Mouse (Mus musculus): ENCODE results near the gene AC170998.1. TPM values are rescaled to one million over a fixed set of nuclear protein-coding genes. Genes with fewer than 3 reads are reported as not detected.
A peak's percentile ranks its signal among the peaks of the same experiment; 100 is the strongest.

AC170998.1 gene
- 1 to 10 TPM; 2.0 to 3.4 TPM for total RNA-seq (2021)

DNA sequence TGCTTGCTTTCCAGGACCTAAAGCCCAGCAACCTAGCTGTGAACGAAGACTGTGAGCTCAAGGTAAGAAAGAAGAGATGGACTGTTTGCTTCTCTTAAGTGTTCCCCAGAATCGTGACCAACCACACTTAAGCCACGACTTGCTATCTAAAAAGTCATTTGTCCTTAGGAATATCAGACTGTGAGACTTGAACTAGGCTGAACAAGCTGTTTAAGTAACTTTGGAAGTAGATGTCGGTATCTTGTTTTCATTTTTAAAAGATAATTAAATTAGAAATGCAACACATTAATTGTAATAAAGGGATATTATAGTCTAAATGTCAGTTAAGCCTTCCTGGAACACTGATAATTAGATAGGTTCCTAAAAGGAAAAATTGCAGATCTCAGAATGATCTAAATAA, at the start of gene AC170998.1:
Gene AC170998.1 (plus strand): TSS at position 301 of the 400 bp plus-strand sequence.
- DNase-seq = no peak
- intact Hi-C loops (cut with DNase I) = no loop called here

DNA sequence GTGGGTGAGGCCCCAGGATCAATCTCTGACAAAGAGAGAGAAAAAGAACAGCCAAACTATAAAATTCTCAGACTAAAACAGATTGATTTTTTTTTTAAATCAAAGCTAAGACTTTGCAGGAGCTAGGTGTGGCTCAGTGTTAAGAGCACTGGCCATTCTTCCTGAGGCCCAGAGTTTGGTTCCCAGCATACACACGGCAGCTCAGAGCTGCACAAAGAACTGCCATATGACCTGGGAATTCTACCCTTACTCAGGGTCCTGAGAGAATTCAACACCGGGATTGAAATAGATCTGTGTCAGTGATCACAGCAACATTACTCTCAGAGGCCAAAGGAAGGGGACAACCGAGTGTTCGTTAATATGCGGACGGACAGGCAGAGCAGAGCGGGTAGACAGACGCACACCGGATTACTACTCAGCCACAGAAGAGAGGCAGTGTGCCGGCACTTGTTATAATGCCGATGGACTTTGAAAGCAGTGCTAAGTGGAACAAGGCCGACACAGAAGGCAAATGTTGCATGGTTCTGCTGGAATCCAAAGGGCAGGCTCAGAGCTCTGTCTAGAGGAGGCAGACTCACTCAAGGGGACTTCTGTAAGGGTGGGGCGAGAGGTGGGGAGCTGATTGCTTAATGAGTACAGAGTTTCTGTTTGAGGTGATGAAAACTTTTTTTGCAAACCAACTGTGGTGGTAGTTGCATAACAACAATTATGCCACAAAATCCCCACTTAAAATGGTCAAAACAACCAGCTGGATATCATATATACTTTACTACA, 43.4 kb upstream of the AC170998.1 start:
- intact Hi-C loops (cut with DNase I) = no loop called here
- DNase-seq = no peak

DNA sequence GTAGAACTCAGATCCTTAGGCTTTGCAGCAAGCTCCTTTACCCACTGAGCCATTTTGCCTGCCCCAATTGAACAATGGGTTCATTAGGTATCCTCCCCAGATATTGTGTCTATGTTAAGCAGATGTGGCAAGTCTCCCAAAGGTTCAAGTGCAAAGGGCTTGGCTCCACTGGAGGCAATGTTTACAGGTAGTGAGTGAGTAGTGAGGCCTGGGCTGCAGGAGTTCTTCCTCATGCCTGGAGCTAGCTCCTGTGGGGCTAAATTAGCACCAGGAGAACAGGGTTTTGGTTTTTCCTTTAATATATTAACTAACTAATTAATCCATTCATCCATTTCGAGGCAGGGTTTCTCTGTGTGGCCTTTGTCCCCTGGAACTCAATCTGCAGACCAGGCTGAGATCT, 42.3 kb upstream of the AC170998.1 start:
- intact Hi-C loops (cut with DNase I) = no loop called here

DNA sequence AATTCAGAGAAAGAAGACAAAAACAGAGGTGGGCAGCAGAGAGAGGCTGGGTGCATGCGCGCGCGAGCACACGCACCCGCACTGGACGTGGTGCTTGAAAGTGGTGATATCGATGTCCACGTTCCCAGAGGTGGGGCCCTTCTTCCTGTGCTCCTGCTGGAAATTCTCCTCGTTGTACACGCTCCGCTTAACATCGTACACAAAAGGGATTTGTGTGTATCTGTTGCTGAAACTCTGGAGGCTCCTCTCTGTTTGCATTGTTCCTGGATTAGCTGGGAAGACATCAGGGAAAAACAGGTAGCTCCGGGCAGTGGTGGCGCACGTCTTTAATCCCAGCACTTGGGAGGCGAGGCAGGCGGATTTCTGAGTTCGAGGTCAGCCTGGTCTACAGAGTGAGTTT, 41.3 kb upstream of the AC170998.1 start:
- DNase-seq = no peak
- intact Hi-C loops (cut with DNase I) = no loop called here

More for the DNA sequence above, 42.3 kb upstream of the AC170998.1 start:
- DNase-seq = no peak

DNA sequence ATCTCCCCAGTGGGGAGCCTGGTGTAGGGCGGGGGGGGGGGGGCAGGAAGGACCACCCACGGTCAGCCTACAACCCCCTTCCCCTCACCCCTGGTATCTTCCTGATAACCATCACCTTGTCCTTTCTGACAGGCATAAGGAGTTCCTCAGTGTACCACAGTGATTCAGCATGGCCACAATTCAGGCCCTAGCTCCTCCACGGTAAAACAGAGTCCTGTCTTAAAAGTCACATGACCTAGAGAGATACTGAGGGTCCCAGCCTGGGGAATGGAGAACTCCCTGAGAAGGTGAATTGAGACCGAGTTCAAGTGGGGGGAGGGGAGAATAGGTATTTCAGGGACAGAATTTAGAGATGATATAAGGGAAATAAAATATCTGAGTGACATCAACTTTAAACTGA, 38.5 kb upstream of the AC170998.1 start:
- intact Hi-C loops (cut with DNase I) = no loop called here

DNA sequence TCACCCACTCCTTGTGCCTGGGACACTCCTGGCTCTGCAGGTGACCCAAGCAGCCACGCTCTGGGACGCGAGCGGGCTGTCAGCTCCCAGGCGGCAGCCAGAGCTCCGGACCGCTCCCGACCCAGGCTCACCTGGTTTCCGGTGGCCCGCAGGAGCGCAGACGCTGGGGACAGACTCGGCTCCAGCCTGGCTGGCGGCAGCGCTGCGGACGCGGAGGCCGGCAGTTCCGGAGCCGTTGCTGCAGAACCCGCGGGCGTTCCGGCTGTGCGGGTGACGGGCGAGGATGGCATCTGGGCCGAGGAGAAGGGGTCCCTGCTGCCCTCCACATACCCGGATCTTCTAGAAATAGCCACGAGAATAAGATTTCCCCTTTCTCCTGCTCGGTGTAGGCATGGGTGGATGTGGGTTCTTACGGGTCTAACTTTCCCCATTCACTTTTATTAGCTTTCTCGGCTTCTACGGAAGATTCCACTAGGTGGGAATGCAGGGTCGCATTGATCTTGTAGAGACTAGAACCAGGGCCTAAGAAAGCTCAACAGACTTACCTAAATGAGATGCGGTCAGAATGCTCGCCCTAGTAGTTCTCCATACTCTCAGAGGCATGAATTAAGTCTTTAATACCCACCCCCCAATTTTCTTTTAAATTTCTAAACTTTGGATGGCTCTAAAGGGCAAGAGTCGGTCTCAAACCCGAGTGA, 36.1 kb upstream of the AC170998.1 start, which contains the start of gene Slc26a8:
Gene Slc26a8 (minus strand): TSS at position 648 of the 698 bp plus-strand sequence.
- no peak for DNase-seq
- intact Hi-C loops (cut with DNase I) = loop anchor here (5.0 kb wide), 1 partner anchor 67 kb away; the partner anchor contains the start of gene Srpk1

More for the DNA sequence above, 38.5 kb upstream of the AC170998.1 start:
- no peak for DNase-seq

DNA sequence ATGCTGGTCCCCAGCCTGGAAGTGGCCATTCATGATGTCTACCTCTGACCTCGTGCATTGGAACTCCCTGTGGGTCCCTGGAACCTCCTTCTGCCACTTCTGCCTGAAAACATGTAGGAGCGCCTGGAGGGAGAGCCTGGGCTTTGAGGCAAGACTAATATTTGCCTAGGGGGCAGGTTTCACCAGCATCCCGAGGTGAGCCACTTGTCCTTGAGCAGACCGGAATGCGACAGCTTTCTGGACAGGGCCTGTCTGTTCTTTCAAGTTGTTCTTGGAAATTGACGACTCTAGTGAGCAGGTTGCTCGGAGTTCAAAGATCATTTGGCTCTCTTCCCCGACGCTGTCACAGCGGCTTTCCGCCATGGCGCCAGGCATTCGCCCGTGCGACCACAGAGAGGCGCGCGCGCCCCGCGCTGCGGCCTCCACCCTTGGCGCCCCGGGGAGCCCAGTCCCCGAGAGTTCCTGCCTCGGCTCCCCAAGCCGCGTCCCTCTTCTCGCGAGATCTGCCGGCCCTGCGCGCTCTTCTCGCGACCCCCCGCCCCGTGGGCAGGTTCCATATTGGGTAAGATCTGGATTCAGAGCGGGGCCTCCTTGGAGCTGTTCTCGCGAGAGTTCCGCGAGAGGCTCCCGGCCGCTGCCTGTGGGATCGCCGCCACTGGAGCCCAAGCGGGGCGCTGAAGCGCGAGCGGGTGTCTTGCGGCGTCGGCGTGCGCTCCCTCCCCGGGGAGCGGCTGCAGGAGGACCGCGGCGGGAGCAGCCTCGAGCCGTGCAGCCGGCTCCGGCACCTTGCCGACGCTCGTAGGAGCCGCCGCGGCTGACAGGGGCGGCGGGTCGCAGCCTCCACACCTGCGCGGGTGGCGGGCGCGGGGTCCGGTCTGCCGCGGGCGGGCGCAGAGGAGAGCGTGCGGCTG, 34.9 kb upstream of the AC170998.1 start, which contains the start of gene Mapk14:
Gene Mapk14 (plus strand): TSS at position 554 of the 911 bp plus-strand sequence.
- intact Hi-C loops (cut with DNase I) = loop anchor here (5.0 kb wide), 1 partner anchor 69 kb away; the partner anchor contains the start of gene Srpk1
- DNase-seq = peak; percentile 99

DNA sequence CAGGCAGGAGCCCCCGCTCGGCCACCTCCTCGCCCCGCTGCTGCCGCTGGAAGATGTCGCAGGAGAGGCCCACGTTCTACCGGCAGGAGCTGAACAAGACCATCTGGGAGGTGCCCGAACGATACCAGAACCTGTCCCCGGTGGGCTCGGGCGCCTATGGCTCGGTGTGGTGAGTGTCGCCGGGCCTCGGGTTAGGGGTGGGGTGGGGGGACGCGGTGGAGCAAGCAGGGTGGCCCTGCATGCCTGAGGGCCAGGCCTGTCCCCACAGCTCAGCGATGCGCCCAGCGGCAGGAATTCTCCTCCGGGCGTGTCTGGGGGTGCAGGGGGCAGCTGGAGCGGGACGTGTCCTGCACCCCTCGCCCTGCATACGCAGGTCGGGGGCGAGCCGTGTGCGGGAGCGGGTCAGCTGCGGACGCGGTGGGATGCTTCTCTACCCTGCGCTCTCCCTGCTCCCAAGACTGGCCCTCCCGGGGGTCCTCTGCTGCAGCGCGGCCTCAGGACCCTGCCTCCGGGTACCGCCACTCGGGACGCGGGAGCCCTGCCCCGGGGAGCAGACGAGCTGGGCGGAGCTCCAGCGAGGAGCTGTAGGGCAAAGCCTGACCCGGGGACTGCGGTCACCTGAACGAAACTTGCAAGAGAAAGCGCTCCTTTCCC, 34.1 kb upstream of the AC170998.1 start:
- intact Hi-C loops (cut with DNase I) = loop anchor here (5.0 kb wide), 1 partner anchor 70 kb away; the partner anchor contains the start of gene Srpk1
- peak; percentile 42 for DNase-seq

DNA sequence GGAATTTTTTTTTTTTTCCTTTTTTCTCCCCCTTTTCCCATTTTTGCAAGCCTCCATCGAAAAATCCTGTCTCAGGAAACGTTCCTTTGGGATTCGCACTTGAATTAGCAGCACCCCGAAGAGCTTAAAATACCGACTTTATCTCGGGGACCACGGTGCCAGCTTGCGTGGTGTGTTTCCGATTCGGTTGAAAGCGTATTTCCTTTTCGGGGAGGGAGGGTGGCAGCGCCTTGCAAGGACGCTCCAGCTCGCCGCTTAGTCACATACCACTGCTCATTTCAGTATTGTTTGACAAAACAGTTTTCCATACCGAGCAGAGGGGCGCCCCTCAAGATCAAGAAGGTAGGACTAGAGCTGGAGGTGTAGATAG, 33.6 kb upstream of the AC170998.1 start:
- intact Hi-C loops (cut with DNase I) = loop anchor here (5.0 kb wide), 1 partner anchor 70 kb away; the partner anchor contains the start of gene Srpk1
- peak; percentile 19 for DNase-seq

DNA sequence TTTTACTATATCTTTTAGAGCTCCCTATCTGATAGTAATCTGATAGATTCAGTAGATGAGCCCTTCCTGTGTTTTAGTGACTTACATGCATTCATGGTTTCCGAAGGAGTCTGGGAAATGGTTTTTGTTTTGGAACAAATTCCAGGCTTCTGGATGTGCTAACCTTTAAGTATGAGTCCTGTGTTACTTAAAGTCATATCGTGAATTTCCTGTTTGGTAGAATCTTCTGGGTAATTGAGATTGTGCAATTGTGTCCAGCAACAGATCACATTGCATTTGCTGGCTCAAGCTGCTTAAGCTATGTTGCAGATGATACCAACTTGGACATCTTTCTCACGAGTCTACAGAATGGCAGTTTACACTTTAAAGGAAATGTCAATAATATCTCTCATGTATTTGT, 32.8 kb upstream of the AC170998.1 start:
- intact Hi-C loops (cut with DNase I) = loop anchor here (5.0 kb wide), 1 partner anchor 71 kb away; the partner anchor contains the start of gene Srpk1
- DNase-seq = no peak

DNA sequence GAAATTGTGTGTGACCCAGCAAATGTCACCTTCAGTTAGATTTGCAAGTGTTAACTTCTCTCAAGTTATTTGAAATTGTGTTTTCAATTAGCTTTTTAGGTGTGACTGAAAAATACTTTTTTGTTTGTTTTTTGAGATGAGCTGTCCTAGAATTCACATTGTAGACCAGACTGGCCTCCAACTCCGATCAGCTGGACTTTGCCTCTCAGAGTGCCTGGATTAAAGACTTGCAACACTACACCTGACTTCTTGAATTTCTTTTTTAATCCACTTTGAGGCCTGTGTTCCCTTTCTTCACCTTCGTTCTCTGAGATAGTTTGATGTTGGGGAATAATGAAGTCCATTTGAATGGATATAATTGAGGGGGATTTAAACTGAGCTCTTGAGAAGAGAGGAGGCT, 31.8 kb upstream of the AC170998.1 start:
- no peak for DNase-seq
- intact Hi-C loops (cut with DNase I) = loop anchor here (5.0 kb wide), 1 partner anchor 72 kb away; the partner anchor contains the start of gene Srpk1

DNA sequence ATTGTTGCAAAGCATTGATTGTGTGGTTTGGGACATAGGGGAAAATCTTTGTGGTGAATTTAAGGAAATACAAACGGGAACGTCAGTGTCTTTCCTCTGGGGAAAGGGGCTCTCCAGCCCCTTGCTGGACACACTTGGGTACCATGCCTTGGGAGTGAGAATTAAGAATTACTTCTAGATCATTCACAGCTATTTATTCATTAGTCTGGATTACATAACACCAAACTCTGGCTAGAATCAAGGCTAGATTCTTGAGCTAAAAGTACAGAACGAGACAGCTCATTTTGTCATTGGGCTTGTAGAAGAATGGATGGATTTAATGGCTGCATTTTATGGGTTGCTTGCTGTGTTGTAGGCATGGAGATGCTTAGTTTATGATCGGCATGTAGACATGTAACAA, 31.1 kb upstream of the AC170998.1 start:
- intact Hi-C loops (cut with DNase I) = loop anchor here (5.0 kb wide), 1 partner anchor 73 kb away; the partner anchor contains the start of gene Srpk1
- no peak for DNase-seq

DNA sequence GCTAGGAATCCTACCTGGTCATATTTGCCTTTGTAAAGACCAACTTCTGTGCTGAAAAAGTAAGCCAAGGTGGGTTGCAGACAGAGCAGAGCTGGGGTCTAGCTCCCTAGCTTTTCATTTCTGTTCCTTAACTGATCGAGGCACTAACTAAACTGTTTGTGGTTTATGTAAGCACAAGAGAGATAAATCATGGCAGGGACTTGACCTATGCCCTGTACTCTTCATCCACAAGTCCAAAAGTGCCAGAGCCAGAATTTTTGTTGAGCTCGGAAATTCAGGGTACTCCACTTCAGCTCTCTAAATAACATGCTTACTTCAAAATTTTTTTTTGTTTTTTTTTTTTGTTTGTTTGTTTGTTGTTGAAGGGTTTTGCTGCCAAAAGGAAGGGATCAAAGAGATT, 29.2 kb upstream of the AC170998.1 start:
- intact Hi-C loops (cut with DNase I) = no loop called here
- no peak for DNase-seq

DNA sequence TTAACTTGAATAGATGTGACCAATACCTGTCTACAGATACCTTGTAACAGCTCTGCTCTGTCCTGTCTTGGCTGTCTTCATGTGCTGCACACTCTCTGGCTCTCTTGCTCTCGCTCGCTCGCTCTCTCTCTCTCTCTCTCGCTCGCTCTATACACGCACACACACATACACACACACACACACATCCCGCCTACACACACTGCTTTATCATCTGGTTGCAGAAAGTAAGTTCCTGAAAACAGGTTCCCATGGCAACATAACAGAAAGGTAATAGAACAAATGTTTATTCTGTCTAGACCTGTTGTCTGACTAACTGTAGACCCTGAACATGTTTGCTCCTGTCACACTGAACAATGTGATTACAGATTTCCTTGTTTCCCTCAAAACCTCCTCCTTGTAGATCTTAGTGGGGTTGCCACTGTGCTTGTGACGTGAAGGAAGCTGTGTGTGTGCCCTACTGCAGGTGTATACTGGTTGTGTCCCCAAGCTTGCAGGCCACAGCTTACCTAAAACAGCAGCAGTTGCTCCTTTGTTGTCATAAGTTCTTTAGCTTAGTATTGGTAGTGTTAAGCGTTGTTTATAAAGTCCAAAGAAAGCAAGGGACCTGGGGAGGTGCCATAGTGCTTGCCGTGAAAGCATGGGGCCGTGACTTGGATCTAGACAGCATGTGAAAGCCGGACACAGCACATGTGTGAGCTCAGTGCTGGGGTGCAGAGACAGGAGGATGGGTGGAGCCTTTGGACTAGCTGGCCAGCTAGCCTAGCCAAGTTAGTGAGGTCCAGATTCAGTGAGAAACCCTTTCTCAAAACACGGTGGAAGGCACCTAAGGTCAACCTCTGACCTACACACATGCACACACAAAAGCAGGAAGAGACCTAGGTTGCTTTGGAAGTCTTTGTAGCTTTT, 28.3 kb upstream of the AC170998.1 start:
- intact Hi-C loops (cut with DNase I) = no loop called here
- no peak for DNase-seq

DNA sequence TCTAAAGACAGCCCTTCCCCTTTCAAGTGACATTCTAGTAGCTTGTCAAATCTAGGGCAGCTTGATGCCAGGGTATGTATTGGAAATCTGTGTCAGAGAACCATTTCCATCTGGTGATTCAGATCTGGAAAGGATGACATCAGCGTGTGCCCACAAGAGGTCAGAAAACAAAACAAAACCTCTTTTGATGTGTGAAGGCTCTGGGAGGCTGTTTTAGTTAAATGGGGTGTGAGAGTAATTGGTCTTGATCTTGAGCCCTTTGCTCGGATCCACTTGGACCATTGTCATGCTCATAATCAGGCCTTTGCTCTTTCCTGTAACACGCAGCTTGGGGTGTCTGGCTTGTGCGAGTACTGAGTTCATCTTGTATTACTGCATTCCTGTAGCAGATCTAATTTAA, 27.6 kb upstream of the AC170998.1 start:
- DNase-seq = no peak
- intact Hi-C loops (cut with DNase I) = no loop called here

DNA sequence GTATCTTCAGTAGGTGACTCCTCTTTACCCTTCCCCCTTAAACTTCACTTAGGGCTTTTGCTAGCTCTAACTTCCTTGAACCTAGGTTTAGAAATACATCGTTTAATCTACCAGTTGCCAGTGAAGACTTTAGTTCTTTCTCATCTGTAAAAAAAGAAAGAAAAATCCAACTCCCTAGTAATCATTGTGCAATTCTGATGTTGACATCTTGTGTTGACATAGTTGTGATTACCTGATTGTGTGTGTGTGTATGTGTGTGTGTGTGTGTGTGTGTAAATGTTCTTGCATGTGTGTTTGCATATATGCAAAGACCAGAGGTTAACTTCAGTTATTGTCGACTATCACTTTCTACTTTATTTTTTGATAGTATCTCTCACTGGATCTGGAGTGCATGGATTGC, 27.2 kb upstream of the AC170998.1 start:
- intact Hi-C loops (cut with DNase I) = no loop called here
- no peak for DNase-seq

DNA sequence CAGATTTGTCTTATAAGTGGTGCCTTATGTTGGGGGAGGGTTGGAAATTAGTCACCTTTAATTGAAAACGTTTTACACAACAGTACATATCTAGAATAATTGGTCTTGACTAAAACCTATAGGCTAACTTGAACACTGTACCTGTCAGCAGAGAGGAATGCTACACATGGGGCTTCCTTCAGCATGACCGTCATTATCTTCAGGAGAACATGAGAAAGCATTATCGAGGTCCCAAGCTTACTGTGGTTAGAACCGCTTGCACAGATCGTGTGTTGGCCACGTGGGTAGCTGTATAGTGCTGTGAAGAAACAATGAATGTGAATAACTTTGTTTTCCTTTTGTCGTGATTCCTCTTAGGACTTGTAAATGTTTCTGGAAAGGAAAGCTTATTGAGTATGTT, 26.1 kb upstream of the AC170998.1 start:
- intact Hi-C loops (cut with DNase I) = no loop called here

DNA sequence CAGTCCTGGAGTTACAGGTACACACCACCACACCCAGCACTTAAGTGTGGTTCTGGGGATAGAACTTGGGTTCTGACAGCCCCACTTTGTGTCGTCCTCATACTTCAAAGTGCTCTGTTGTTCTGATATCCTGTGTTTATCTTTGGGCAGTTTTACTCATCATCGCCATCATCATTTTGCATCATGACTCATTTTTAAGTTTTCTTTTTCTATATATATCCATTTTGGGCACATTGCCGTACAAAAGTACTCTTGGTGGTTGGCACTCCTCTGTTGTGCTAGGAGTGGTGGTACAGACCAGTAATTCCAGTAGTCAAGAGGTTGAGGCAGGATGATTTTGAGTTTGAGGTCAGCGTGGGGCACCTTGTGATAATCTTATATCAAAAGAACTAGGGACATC, 24.7 kb upstream of the AC170998.1 start:
- DNase-seq = no peak
- intact Hi-C loops (cut with DNase I) = no loop called here

More for the DNA sequence above, 26.1 kb upstream of the AC170998.1 start:
- no peak for DNase-seq

DNA sequence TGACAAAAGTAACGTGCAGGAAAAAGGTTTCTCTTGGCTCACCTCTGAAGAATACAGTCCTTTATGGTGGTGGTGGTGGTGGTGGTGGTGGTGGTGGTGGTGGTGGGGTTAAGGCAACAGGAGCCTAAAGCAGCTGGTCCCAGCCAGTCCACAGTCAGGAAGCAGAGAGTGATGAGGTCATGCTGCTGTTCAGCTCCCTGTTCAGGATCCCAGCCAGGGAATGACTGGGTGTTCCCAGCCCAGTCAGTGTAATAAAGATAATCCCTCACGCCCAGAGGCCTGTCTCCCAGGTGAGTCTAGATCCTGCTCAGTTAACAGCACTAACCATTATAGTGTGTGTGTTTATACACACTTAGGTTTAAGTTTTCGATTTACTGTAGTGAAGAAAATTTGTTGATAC, 24.1 kb upstream of the AC170998.1 start:
- DNase-seq = no peak
- intact Hi-C loops (cut with DNase I) = no loop called here
